Mouse (Mus musculus): Measurements from ENCODE around the gene Dmap1. TPM values are rescaled to one million over a fixed set of nuclear protein-coding genes. Genes with fewer than 3 reads are reported as not detected.

Gene Dmap1
- total and polyA plus RNA-seq, 3 experiments: 28.8 to 42.5 (median 29.9) TPM

- Histone ChIP-seq H3K4me3 (ENCODE audit: low read depth, low read length) (no peak overlapping the region), H3K36me3 (replicated peaks) (peaks cover 93% of the 10 kb centered on the region), H3K27me3 (ENCODE audit: insufficient read depth, low read length) (no peaks in the 10 kb centered on the region), H3K4me1 (ENCODE audit: insufficient read depth, low read depth, low read length) (peaks cover 4% of the 10 kb centered on the region; the same call in 1 of the 2 replicates), H3K9me3 (replicated peaks) (no peaks in the 10 kb centered on the region)
- DNase-seq (ENCODE audit: low spot score) (no peak), ATAC-seq (ENCODE audit: extremely low read depth, insufficient number of reproducible peaks, low FRiP score, poor library complexity, severe bottlenecking) (no peak)
- no peak for TF ChIP-seq POLR2AphosphoS5 (IDR thresholded peaks at IDR 0.05; ENCODE audit: insufficient replicate concordance, low read depth, low read length)
- TF ChIP-seq TAL1 (conservative IDR thresholded peaks at IDR 0.05; ENCODE audit: low read depth, low read length): no peak
- TF ChIP-seq GATA1 (IDR thresholded peaks at IDR 0.05; ENCODE audit: borderline replicate concordance, low read length): no peak
- TF ChIP-seq GATA2 (IDR thresholded peaks at IDR 0.05; ENCODE audit: borderline replicate concordance, low read depth, low read length): no peak
- no peak for TF ChIP-seq CTCF (IDR thresholded peaks at IDR 0.05; ENCODE audit: low read depth, low read length)
Observed at GRCm38 (mm10) chr4:117673901-117674300, 8.2 kb downstream of the Dmap1 start.

GRCm38 (mm10) chr4:117672042-117672441 lies 10.0 kb downstream of the Dmap1 start:
- no peak for TF ChIP-seq POLR2AphosphoS5 (IDR thresholded peaks at IDR 0.05; ENCODE audit: insufficient replicate concordance, low read depth, low read length)
- TF ChIP-seq TAL1 (conservative IDR thresholded peaks at IDR 0.05; ENCODE audit: low read depth, low read length): no peak
- TF ChIP-seq GATA2 (IDR thresholded peaks at IDR 0.05; ENCODE audit: borderline replicate concordance, low read depth, low read length): no peak
- no peak for TF ChIP-seq CTCF (IDR thresholded peaks at IDR 0.05; ENCODE audit: low read depth, low read length)
- TF ChIP-seq GATA1 (IDR thresholded peaks at IDR 0.05; ENCODE audit: borderline replicate concordance, low read length): no peak
- H3K9me3 ChIP-seq (replicated peaks): no peaks in the 10 kb centered on the region
- H3K4me1 ChIP-seq (ENCODE audit: insufficient read depth, low read depth, low read length): peaks cover 4% of the 10 kb centered on the region; the same call in 1 of the 2 replicates
- H3K27me3 ChIP-seq (ENCODE audit: insufficient read depth, low read length): no peaks in the 10 kb centered on the region
- DNase-seq (ENCODE audit: low spot score): no peak
- H3K36me3 ChIP-seq (replicated peaks): peaks cover 78% of the 10 kb centered on the region
- no peak for ATAC-seq (ENCODE audit: extremely low read depth, insufficient number of reproducible peaks, low FRiP score, poor library complexity, severe bottlenecking)
- H3K4me3 ChIP-seq (ENCODE audit: low read depth, low read length): no peak overlapping the region

GRCm38 (mm10) chr4:117669874-117670273 lies 12.2 kb downstream of the Dmap1 start:
- Histone ChIP-seq H3K4me3 (ENCODE audit: low read depth, low read length) (no peak overlapping the region), H3K36me3 (replicated peaks) (peaks cover 64% of the 10 kb centered on the region), H3K9me3 (replicated peaks) (no peaks in the 10 kb centered on the region), H3K27me3 (ENCODE audit: insufficient read depth, low read length) (no peaks in the 10 kb centered on the region), H3K4me1 (ENCODE audit: insufficient read depth, low read depth, low read length) (peaks cover 4% of the 10 kb centered on the region; the same call in 1 of the 2 replicates)
- ATAC-seq (ENCODE audit: extremely low read depth, insufficient number of reproducible peaks, low FRiP score, poor library complexity, severe bottlenecking) (no peak), DNase-seq (ENCODE audit: low spot score) (no peak)
- no peak for TF ChIP-seq GATA2 (IDR thresholded peaks at IDR 0.05; ENCODE audit: borderline replicate concordance, low read depth, low read length)
- TF ChIP-seq GATA1 (IDR thresholded peaks at IDR 0.05; ENCODE audit: borderline replicate concordance, low read length): no peak
- no peak for TF ChIP-seq POLR2AphosphoS5 (IDR thresholded peaks at IDR 0.05; ENCODE audit: insufficient replicate concordance, low read depth, low read length)
- TF ChIP-seq CTCF (IDR thresholded peaks at IDR 0.05; ENCODE audit: low read depth, low read length): no peak

DNA sequence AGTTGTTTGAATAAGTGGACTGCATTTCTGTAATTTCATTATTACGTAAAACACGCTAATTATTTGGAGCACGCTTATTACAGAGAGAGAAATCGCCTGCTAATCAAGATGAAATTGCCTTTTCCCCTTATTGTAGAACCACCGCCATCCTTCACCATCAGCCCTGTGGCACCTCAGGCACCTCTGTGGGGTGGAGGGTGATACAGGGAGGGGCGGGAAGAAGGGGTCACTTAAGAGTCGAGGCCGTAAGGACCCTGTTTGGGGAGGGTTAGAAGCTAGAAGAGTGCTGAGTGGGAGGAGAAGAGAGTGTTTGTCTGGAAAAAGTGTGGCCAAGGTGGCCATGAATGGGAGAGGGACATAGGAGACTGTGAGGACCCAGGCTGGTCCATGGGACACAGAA lies 16.0 kb downstream of the Dmap1 start:
- TF ChIP-seq TAL1 (conservative IDR thresholded peaks at IDR 0.05; ENCODE audit: low read depth, low read length) (no peak), CTCF (IDR thresholded peaks at IDR 0.05; ENCODE audit: low read depth, low read length) (no peak), POLR2AphosphoS5 (IDR thresholded peaks at IDR 0.05; ENCODE audit: insufficient replicate concordance, low read depth, low read length) (no peak), GATA2 (IDR thresholded peaks at IDR 0.05; ENCODE audit: borderline replicate concordance, low read depth, low read length) (no peak), GATA1 (IDR thresholded peaks at IDR 0.05; ENCODE audit: borderline replicate concordance, low read length) (no peak)
- Histone ChIP-seq H3K9me3 (replicated peaks) (no peaks in the 10 kb centered on the region), H3K4me3 (ENCODE audit: low read depth, low read length) (no peak overlapping the region), H3K36me3 (replicated peaks) (peaks cover 48% of the 10 kb centered on the region), H3K4me1 (ENCODE audit: insufficient read depth, low read depth, low read length) (no peaks in the 10 kb centered on the region), H3K27me3 (ENCODE audit: insufficient read depth, low read length) (no peaks in the 10 kb centered on the region)
- ATAC-seq (ENCODE audit: extremely low read depth, insufficient number of reproducible peaks, low FRiP score, poor library complexity, severe bottlenecking) (no peak), DNase-seq (ENCODE audit: low spot score) (no peak)

GRCm38 (mm10) chr4:117665531-117665930 lies 16.5 kb downstream of the Dmap1 start:
- Histone ChIP-seq H3K4me3 (ENCODE audit: low read depth, low read length) (no peak overlapping the region), H3K4me1 (ENCODE audit: insufficient read depth, low read depth, low read length) (no peaks in the 10 kb centered on the region), H3K36me3 (replicated peaks) (peaks cover 50% of the 10 kb centered on the region), H3K27me3 (ENCODE audit: insufficient read depth, low read length) (no peaks in the 10 kb centered on the region), H3K9me3 (replicated peaks) (no peaks in the 10 kb centered on the region)
- no peak for TF ChIP-seq POLR2AphosphoS5 (IDR thresholded peaks at IDR 0.05; ENCODE audit: insufficient replicate concordance, low read depth, low read length)
- no peak for TF ChIP-seq CTCF (IDR thresholded peaks at IDR 0.05; ENCODE audit: low read depth, low read length)
- TF ChIP-seq GATA2 (IDR thresholded peaks at IDR 0.05; ENCODE audit: borderline replicate concordance, low read depth, low read length): no peak
- no peak for TF ChIP-seq TAL1 (conservative IDR thresholded peaks at IDR 0.05; ENCODE audit: low read depth, low read length)
- TF ChIP-seq GATA1 (IDR thresholded peaks at IDR 0.05; ENCODE audit: borderline replicate concordance, low read length): no peak
- ATAC-seq (ENCODE audit: extremely low read depth, insufficient number of reproducible peaks, low FRiP score, poor library complexity, severe bottlenecking) (no peak), DNase-seq (ENCODE audit: low spot score) (no peak)

DNA sequence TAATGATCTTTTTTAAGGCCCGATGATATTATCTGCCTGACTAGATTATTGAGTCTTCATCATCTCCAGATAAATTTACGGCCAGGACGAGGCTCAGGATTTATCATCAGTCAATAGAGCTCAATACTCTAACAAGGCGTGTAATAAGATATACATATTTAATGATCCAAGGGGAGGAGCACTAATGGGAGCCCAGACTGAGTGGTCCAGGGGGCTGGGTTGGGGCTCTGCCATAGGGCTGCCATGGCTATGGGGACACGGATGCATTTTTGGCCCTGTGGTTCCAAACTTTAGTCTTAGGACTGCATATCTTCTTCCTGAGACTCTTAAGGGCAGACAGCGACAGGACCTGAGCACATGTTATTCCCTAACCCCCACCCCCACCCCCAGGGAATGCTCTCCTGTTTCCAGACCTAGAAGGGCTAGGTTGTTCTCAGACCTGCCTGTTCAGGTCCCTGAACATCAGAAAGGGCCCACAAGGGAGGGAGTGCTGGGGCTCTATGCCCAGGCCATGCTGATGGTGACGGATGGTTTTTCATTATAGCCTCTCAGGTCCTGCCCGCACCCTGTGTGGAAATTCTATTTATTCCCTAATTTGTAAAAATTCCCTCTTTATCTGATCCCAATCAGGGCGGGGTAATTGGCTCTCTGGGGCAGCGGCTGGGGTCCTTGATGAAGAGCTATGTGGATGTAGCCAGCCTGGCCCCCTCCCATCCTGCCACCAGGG lies 17.5 kb downstream of the Dmap1 start:
- Histone ChIP-seq H3K9me3 (replicated peaks) (no peaks in the 10 kb centered on the region), H3K4me1 (ENCODE audit: insufficient read depth, low read depth, low read length) (no peaks in the 10 kb centered on the region), H3K4me3 (ENCODE audit: low read depth, low read length) (no peak overlapping the region), H3K36me3 (replicated peaks) (peaks cover 49% of the 10 kb centered on the region), H3K27me3 (ENCODE audit: insufficient read depth, low read length) (no peaks in the 10 kb centered on the region)
- no peak for DNase-seq (ENCODE audit: low spot score)
- ATAC-seq (ENCODE audit: extremely low read depth, insufficient number of reproducible peaks, low FRiP score, poor library complexity, severe bottlenecking): no peak
- TF ChIP-seq POLR2AphosphoS5 (IDR thresholded peaks at IDR 0.05; ENCODE audit: insufficient replicate concordance, low read depth, low read length) (no peak), GATA1 (IDR thresholded peaks at IDR 0.05; ENCODE audit: borderline replicate concordance, low read length) (no peak), GATA2 (IDR thresholded peaks at IDR 0.05; ENCODE audit: borderline replicate concordance, low read depth, low read length) (no peak), TAL1 (conservative IDR thresholded peaks at IDR 0.05; ENCODE audit: low read depth, low read length) (no peak), CTCF (IDR thresholded peaks at IDR 0.05; ENCODE audit: low read depth, low read length) (no peak)

Data from G1E (cell line).